Mouse (Mus musculus) heart, postnatal 36 days (tissue): ENCODE results near the gene Zfp59. TPM values are rescaled to one million over a fixed set of nuclear protein-coding genes. Genes with fewer than 3 reads are reported as not detected.
"Not testable (repeated sequence)": the region's sequence is repeated elsewhere in the genome, so short reads cannot be mapped to it uniquely, and the experiment has no call there.

Source experiments
- DNase-seq, 2 experiments: peaks; one replicate each; pipeline ENCODE4 v3.0.0; 2021 to 2022
- intact Hi-C: fragments of 180-260 bp; cut with DNase I; formaldehyde crosslinking; loops from one replicate; pipeline ENCODE4 v1.15.1; 2025
- total RNA-seq, 2 experiments: library from RNA; stranded (reverse); gene quantifications; 2 replicates each; pipeline ENCODE4 v1.2.3; 2021

The Zfp59 gene
- 1 to 10 TPM; 2.4 to 2.7 TPM for total RNA-seq

GRCm38 (mm10) chr7:27838323-27839249 lies at the start of gene Zfp59:
Gene Zfp59, plus strand, starts transcription at chr7:27838607.
- peak; percentile 82 to 83 for DNase-seq
- intact Hi-C loops, result loop anchor here (5.0 kb wide), 1 partner anchor 89 kb away; the partner anchor contains the start of gene Zfp974

GRCm38 (mm10) chr7:27789306-27789705 lies 49.1 kb upstream of the Zfp59 start:
- intact Hi-C loops, result no loop called here
- DNase-seq, result no peak

GRCm38 (mm10) chr7:27793865-27794264 lies 44.5 kb upstream of the Zfp59 start:
- intact Hi-C loops, DNase-seq: not testable (repeated sequence)

- intact Hi-C loops, result no loop called here
- no peak for DNase-seq
Observed at GRCm38 (mm10) chr7:27794566-27794965, 43.8 kb upstream of the Zfp59 start.

- intact Hi-C loops, result no loop called here
- DNase-seq, result no peak
Observed at GRCm38 (mm10) chr7:27797906-27798811, 40.2 kb upstream of the Zfp59 start.

- intact Hi-C loops, result loop anchor here (5.0 to 10.0 kb wide), 2 partner anchors 124 to 176 kb away; partner anchors contain the start of genes Zfp780b and Zfp974
- DNase-seq, result no peak
Observed at GRCm38 (mm10) chr7:27801137-27801536, 37.3 kb upstream of the Zfp59 start.

- no peak for DNase-seq
- intact Hi-C loops, result loop anchor here (5.0 to 10.0 kb wide), 2 partner anchors 122 to 174 kb away; partner anchors contain the start of genes Zfp780b and Zfp974
Observed at GRCm38 (mm10) chr7:27802986-27803385, 35.4 kb upstream of the Zfp59 start.

- peak; percentile 83 for DNase-seq
- intact Hi-C loops, result loop anchor here (5.0 to 10.0 kb wide), 2 partner anchors 120 to 173 kb away; partner anchors contain the start of genes Zfp780b and Zfp974
Observed at GRCm38 (mm10) chr7:27804297-27805030, 33.9 kb upstream of the Zfp59 start.

- intact Hi-C loops, result loop anchor here (10.0 kb wide), 1 partner anchor 118 kb away; the partner anchor contains the start of gene Zfp974
- not testable (repeated sequence) for DNase-seq
Observed at GRCm38 (mm10) chr7:27806896-27807295, 31.5 kb upstream of the Zfp59 start, which contains the start of gene Zfp626. Gene Zfp626, plus strand, starts transcription at chr7:27807196.

GRCm38 (mm10) chr7:27807305-27807704 lies 31.1 kb upstream of the Zfp59 start:
- intact Hi-C loops, result loop anchor here (10.0 kb wide), 1 partner anchor 117 kb away; the partner anchor contains the start of gene Zfp974
- not testable (repeated sequence) for DNase-seq

GRCm38 (mm10) chr7:27818526-27819110 lies 19.8 kb upstream of the Zfp59 start:
- no peak for DNase-seq
- intact Hi-C loops, result no loop called here

- intact Hi-C loops, result no loop called here
- no peak for DNase-seq
Observed at GRCm38 (mm10) chr7:27822611-27823010, 15.8 kb upstream of the Zfp59 start.

- intact Hi-C loops, result no loop called here
Observed at GRCm38 (mm10) chr7:27834131-27834530, 4.3 kb upstream of the Zfp59 start.

GRCm38 (mm10) chr7:27837896-27838295 lies 511 bp upstream of the Zfp59 start:
- intact Hi-C loops, result loop anchor here (5.0 kb wide), 1 partner anchor 89 kb away; the partner anchor contains the start of gene Zfp974
- no peak for DNase-seq

More at GRCm38 (mm10) chr7:27834131-27834530, 4.3 kb upstream of the Zfp59 start:
- no peak for DNase-seq

GRCm38 (mm10) chr7:27839596-27839995 lies 1.2 kb downstream of the Zfp59 start:
- intact Hi-C loops, result loop anchor here (5.0 kb wide), 1 partner anchor 88 kb away; the partner anchor contains the start of gene Zfp974
- DNase-seq, result no peak

- intact Hi-C loops, result no loop called here
- DNase-seq, result no peak
Observed at GRCm38 (mm10) chr7:27840104-27840503, 1.7 kb downstream of the Zfp59 start.

GRCm38 (mm10) chr7:27857227-27857626 lies 18.8 kb downstream of the Zfp59 start, which contains the start of gene Zfp607a:
Gene Zfp607a, plus strand, starts transcription at chr7:27857527.
- intact Hi-C loops, result no loop called here
- no peak for DNase-seq

- no peak for DNase-seq
- intact Hi-C loops, result loop anchor here (2.0 kb wide), 1 partner anchor 69 kb away; the partner anchor contains the start of gene Zfp974
Observed at GRCm38 (mm10) chr7:27859301-27860251, 21.2 kb downstream of the Zfp59 start.
